Mouse (Mus musculus): ENCODE data around the gene Zfp990.
A peak's percentile ranks its signal among the peaks of the same experiment; 100 is the strongest.
"Not testable (repeated sequence)": the region's sequence is repeated elsewhere in the genome, so short reads cannot be mapped to it uniquely, and the experiment has no call there.

Zfp990 gene

GRCm38 (mm10) chr4:145510459-145510858, at the start of gene Zfp990:
Gene Zfp990, plus strand, starts transcription at chr4:145510759.
- DNase-seq (ENCODE audit: low read depth, low spot score): not testable (repeated sequence)

GRCm38 (mm10) chr4:145463553-145464253, 46.9 kb upstream of the Zfp990 start:
- DNase-seq (ENCODE audit: low read depth, low spot score): not testable (repeated sequence)

DNA sequence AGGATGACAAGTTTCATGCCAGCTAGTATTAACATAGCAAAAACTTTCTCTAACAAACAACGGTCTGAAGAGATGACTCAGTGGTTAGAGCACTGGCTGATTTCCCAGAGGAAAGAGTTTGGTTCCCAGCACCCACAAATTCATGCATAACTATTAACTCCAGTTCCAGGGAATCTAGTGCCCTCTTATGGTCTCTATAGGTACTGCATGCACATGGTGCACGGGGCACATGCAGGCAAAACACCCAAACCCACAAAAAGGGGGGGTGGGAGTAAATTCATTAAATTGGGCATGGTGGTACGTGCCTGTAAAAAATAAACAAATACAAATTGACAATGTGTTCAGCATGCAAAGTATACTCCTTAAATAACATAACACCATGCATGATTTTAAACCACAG, 32.4 kb upstream of the Zfp990 start:
- no peak for DNase-seq (ENCODE audit: low read depth, low spot score)

- not testable (repeated sequence) for DNase-seq (ENCODE audit: low read depth, low spot score)
Observed at GRCm38 (mm10) chr4:145480699-145481098, 29.9 kb upstream of the Zfp990 start.

GRCm38 (mm10) chr4:145489396-145489795, 21.2 kb upstream of the Zfp990 start:
- DNase-seq (ENCODE audit: low read depth, low spot score): no peak

GRCm38 (mm10) chr4:145492132-145492531, 18.4 kb upstream of the Zfp990 start:
- DNase-seq (ENCODE audit: low read depth, low spot score): no peak

DNA sequence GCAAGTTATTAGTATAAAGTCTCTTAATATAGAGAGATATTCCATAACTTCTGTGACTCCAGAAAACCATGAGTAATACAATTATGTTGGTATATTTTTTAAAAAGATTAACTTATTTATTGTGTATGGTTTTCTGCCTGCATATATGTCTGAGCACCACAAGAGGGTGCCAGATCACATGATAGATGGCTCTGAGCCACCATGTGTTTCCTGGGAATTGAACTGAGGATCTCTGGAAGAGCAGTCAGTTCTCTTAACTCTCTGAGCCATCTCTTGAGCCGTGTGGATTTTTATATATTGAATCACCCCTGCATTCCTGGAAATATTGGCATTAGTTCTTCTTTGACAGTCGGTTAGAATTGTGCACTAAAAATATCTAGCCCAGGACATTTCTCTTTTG, 17.2 kb upstream of the Zfp990 start:
- peak; percentile 7 for DNase-seq (ENCODE audit: low read depth, low spot score)

DNA sequence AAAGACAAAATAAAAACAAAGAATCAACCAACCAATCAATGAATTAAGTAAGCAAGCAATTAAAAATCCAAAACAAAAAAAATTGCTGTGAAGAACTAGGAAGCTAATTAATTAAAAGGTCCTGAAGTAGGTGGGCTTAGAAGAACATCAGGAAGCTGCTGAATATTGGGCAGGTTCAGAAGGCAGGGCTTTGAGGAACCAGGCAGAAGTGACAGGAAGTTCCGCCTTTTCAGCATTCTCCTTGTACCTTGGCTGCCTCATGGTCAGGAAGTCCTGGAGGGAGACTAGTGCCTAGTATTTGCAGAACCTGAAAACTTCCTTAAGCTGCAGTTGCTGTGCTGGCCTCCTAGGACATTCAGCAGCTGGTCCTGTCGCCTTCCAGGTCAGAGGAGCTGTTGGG, 4.1 kb downstream of the Zfp990 start:
- not testable (repeated sequence) for DNase-seq (ENCODE audit: low read depth, low spot score)

- DNase-seq (ENCODE audit: low read depth, low spot score): not testable (repeated sequence)
Observed at GRCm38 (mm10) chr4:145515776-145516565, 5.4 kb downstream of the Zfp990 start.

DNA sequence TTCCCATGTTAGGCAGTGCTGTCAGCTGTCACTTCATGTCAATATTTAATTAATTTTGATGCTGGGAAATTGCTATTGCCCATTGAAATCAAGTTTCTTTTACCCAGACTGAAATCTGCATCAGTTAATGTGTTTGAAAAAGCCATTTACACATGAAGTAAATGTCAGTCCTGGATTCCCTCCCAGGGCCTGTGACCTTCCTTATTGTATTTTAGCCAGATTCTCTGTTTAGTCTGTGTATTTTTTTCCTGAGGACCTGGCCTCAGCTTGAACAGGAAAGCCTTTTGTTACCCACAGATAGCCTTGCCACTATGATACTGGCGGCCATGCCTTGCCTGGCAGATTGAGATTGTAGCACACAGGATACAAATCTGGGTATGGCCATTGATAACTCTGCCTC, 6.8 kb downstream of the Zfp990 start:
- not testable (repeated sequence) for DNase-seq (ENCODE audit: low read depth, low spot score)

DNA sequence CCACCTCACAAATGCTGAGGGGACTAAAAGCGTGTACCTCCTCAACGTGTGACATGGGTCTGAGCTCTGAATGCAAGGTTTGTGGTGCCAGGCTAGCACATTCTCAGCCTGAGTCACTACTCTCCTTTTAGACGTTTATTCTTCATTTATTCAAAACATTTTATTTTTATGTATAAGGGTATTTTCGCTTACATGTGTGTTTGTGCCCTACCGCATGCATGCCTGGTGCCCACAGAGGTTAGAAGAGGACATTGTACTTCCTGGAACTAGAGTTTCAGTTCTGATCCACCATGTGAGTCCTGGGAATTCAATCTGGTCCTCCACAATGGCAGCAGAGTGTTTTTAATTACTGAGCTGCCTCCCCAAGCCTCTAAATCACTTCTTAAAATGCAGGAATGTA, 33.3 kb downstream of the Zfp990 start:
- not testable (repeated sequence) for DNase-seq (ENCODE audit: low read depth, low spot score)

- not testable (repeated sequence) for DNase-seq (ENCODE audit: low read depth, low spot score)
Observed at GRCm38 (mm10) chr4:145545106-145545505, 34.5 kb downstream of the Zfp990 start.

GRCm38 (mm10) chr4:145545734-145546349, 35.3 kb downstream of the Zfp990 start:
- not testable (repeated sequence) for DNase-seq (ENCODE audit: low read depth, low spot score)

DNA sequence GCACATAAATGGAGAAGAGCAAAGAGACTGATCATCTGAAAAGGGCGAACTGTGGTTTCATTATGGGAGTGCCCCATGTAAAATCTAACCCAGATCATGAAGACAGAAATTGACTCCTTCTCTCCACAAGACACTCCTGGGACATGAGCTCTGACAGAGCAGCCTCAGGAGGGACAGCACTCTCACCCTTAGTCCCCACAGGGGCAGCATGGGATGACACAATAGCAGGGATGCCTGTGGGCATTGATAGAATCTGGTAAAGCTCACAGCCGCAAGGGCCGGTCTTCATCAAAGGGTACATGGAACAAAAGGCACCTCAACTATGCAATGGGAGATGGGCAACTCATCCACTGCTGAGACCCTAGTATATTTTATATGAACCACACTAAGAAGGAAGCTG, 35.9 kb downstream of the Zfp990 start:
- DNase-seq (ENCODE audit: low read depth, low spot score): not testable (repeated sequence)

- DNase-seq (ENCODE audit: low read depth, low spot score): no peak
Observed at GRCm38 (mm10) chr4:145556680-145557079, 46.1 kb downstream of the Zfp990 start.

DNA sequence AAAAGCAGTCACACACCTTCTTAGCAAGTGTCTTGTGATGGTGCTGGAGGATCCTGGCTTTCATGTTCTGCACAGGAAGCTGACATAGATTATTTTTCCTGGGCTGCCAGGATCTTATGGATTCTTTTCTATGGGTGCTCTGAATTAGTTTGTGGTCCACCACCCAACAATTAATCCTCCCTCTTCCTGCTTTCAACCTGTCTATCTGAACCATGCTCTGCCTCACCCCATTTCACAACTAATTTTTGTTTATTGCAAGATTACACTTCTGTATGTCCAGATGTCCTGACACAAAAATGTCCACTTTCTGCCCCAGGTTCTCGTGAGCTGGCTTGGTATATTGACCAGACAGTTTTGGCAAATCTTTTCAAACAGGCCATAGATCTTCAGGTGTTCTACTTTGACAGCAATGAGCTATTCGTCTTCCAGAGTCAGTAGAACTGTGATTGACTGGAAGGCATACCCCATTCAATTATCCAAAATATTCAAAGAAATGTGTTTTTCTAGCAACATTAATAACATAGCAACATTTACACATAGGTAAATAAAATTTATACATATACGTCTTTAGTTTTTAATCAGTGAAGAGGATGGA, 49.0 kb downstream of the Zfp990 start:
- no peak for DNase-seq (ENCODE audit: low read depth, low spot score)

DNA sequence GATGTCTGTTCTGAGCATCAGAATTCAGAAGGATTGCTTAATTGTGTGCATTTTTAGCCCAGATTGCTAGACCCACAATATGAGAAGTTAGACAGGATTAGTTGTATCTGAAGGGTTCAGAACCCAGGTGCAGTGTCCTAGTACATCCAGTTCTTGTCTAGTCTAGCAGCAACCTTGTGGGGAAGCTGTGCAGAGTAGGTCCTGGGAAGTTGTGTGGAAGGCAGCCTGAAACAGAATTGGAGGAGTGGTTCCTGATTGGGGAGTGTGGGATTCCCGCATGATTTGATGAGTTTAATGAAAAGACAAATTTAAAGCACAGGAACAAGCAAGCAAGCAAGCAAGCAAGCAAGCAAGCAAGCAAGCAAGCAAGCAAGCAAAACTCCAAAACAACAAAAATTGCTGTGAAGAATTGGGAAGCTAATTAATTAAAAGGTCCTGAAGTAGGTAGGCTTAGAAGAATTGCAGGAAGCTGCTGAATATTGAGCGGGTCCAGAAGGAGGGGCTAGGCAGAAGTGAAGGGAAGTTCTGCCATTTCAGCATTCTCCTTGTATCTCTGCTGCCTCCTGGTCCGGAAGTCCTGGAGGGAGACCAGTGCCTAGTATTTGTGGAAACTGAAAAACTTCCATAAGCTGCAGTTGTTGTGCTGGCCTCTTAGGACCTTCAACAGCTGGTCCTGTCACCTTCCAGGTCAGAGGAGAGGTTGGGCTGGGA, 53.7 kb downstream of the Zfp990 start:
- no peak for DNase-seq (ENCODE audit: low read depth, low spot score)

DNA sequence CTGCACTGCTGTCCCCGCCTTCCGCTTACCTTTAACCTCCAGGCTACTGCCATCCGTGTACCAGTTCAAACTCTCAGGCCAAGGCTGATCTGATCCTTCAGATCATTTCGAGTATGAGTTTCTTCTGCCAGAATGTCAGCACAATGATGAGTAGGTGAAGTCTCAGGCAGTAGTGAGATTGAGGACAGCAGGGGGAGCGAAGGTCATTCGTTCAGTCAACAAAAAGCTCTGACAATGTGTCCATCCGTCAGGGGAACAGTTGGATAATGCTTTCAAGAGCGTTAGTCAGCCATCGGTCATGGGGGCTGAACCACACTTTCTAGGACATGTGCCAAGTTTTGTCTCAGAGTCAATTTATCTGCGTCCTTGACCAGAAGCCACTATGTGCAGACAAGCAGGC, 59.9 kb downstream of the Zfp990 start:
- DNase-seq (ENCODE audit: low read depth, low spot score): not testable (repeated sequence)

- DNase-seq (ENCODE audit: low read depth, low spot score): not testable (repeated sequence)
Observed at GRCm38 (mm10) chr4:145576623-145577022, 66.1 kb downstream of the Zfp990 start.

DNA sequence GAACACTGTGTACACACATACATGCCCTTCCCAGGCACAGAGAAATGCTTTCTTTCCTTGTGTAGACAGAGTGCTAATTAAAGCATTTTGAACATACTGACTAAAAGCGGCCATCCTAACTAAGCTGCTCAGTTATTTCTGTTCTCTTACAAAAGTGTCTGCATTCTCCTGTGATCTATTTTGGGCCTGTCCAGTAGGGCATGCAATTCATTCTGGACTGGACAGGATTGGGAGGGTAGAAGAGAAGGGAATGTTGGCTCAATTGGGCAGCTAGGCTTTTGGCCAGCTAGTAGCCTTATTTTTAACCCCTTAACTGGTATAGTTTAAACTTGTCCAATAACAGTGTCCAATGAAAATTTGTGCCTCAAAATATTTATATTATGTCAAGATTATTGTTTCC, 69.8 kb downstream of the Zfp990 start:
- not testable (repeated sequence) for DNase-seq (ENCODE audit: low read depth, low spot score)

DNA sequence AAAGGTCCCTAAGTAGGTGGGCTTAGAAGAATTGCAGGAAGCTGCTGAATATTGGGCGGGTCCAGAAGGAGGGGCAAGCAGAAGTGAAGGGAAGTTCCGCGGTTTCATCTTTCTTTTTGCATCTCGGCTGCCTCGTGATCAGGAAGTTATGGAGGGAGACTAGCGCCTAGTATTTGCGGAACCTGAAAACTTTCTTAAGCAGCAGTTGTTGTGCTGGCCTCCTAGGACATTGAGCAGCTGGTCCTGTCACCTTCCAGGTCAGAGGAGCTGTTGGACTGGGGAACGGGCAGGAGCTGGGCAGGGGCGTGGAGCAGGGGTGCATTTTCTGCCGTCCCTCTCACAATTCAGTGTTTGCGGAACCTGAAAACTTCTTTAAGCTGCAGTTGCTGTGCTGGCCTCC, 74.5 kb downstream of the Zfp990 start, which contains the start of gene Gm13212:
Gene Gm13212, plus strand, starts transcription at position 89 of the 400 bp plus-strand sequence.
- peak; percentile 12 for DNase-seq (ENCODE audit: low read depth, low spot score)

Measured in A20 (cell line).